Mouse (Mus musculus): ENCODE results near the gene Ppp3ca. TPM values are rescaled to one million over a fixed set of nuclear protein-coding genes. Genes with fewer than 3 reads are reported as not detected.
A peak's percentile ranks its signal among the peaks of the same experiment; 100 is the strongest.

The Ppp3ca gene
- polyA plus RNA-seq (2014; fragmentation: Nextera tagmentation; extraction: Ambion mirVana) = 70.9 and 71.9 TPM in 2 replicates

- no peak; the same call in 1 of the 2 replicates for ATAC-seq (ENCODE audit: low FRiP score)
- Histone ChIP-seq H3K27ac (ENCODE audit: low read depth, low read length) (peak within 1 kb of the TSS; percentile 90), H3K4me3 (ENCODE audit: low read depth, low read length) (peak within 1 kb of the TSS; percentile 89), H3K36me3 (ENCODE audit: control insufficient read depth, insufficient read depth, low read length) (no peaks in the 10 kb centered on the region), H3K27me3 (ENCODE audit: control insufficient read depth, insufficient read depth, low read length) (no peaks in the 10 kb centered on the region), H3K9ac (ENCODE audit: low read depth, low read length) (peak within 1 kb of the TSS; percentile 88), H3K4me1 (replicated peaks; ENCODE audit: control insufficient read depth, insufficient read depth, low read length) (no peaks in the 10 kb centered on the region), H3K4me2 (replicated peaks; ENCODE audit: low read depth, low read length) (peak within 1 kb of the TSS; percentile 84), H3K9me3 (ENCODE audit: control insufficient read depth, low read length) (no peaks in the 10 kb centered on the region)
- no peak for DNase-seq (ENCODE audit: low spot score)
- WGBS = 1% methylated on average over 12 of the region's 43 CpGs
These were observed at the start of gene Ppp3ca for GRCm38 (mm10) chr3:136670110-136670359. TSS of gene Ppp3ca (plus strand) at chr3:136670124.

GRCm38 (mm10) chr3:136640544-136641230 is 29.2 kb upstream of the Ppp3ca start:
- DNase-seq (ENCODE audit: low spot score) = no peak
- H3K27me3 ChIP-seq (ENCODE audit: control insufficient read depth, insufficient read depth, low read length) = no peaks in the 10 kb centered on the region

GRCm38 (mm10) chr3:136650966-136651365 is 19.0 kb upstream of the Ppp3ca start:
- WGBS = 66% methylated on average over 4 of the region's 4 CpGs
- Histone ChIP-seq H3K27ac (ENCODE audit: low read depth, low read length) (no peak overlapping the region), H3K9me3 (ENCODE audit: control insufficient read depth, low read length) (no peaks in the 10 kb centered on the region), H3K4me1 (replicated peaks; ENCODE audit: control insufficient read depth, insufficient read depth, low read length) (no peaks in the 10 kb centered on the region), H3K4me2 (replicated peaks; ENCODE audit: low read depth, low read length) (no peak overlapping the region), H3K4me3 (ENCODE audit: low read depth, low read length) (no peak overlapping the region), H3K36me3 (ENCODE audit: control insufficient read depth, insufficient read depth, low read length) (no peaks in the 10 kb centered on the region), H3K9ac (ENCODE audit: low read depth, low read length) (no peak overlapping the region), H3K27me3 (ENCODE audit: control insufficient read depth, insufficient read depth, low read length) (no peaks in the 10 kb centered on the region)
- ATAC-seq (ENCODE audit: low FRiP score) (no peak), DNase-seq (ENCODE audit: low spot score) (no peak)

More at GRCm38 (mm10) chr3:136640544-136641230, 29.2 kb upstream of the Ppp3ca start:
- Histone ChIP-seq H3K36me3 (ENCODE audit: control insufficient read depth, insufficient read depth, low read length) (no peaks in the 10 kb centered on the region), H3K27ac (ENCODE audit: low read depth, low read length) (no peak overlapping the region), H3K4me1 (replicated peaks; ENCODE audit: control insufficient read depth, insufficient read depth, low read length) (no peaks in the 10 kb centered on the region), H3K4me3 (ENCODE audit: low read depth, low read length) (no peak overlapping the region), H3K9ac (ENCODE audit: low read depth, low read length) (no peak overlapping the region), H3K4me2 (replicated peaks; ENCODE audit: low read depth, low read length) (no peak overlapping the region), H3K9me3 (ENCODE audit: control insufficient read depth, low read length) (no peaks in the 10 kb centered on the region)
- ATAC-seq (ENCODE audit: low FRiP score) = no peak
- WGBS = 80% methylated on average over 5 of the region's 5 CpGs

GRCm38 (mm10) chr3:136651496-136651895 is 18.4 kb upstream of the Ppp3ca start:
- Histone ChIP-seq H3K4me2 (replicated peaks; ENCODE audit: low read depth, low read length) (no peak overlapping the region), H3K4me3 (ENCODE audit: low read depth, low read length) (no peak overlapping the region), H3K9me3 (ENCODE audit: control insufficient read depth, low read length) (no peaks in the 10 kb centered on the region), H3K9ac (ENCODE audit: low read depth, low read length) (no peak overlapping the region), H3K27ac (ENCODE audit: low read depth, low read length) (no peak overlapping the region), H3K4me1 (replicated peaks; ENCODE audit: control insufficient read depth, insufficient read depth, low read length) (no peaks in the 10 kb centered on the region), H3K36me3 (ENCODE audit: control insufficient read depth, insufficient read depth, low read length) (no peaks in the 10 kb centered on the region), H3K27me3 (ENCODE audit: control insufficient read depth, insufficient read depth, low read length) (no peaks in the 10 kb centered on the region)
- DNase-seq (ENCODE audit: low spot score) (no peak), ATAC-seq (ENCODE audit: low FRiP score) (no peak; the same call in 1 of the 2 replicates)
- 20% methylated on average over 6 of the region's 6 CpGs for WGBS

- Histone ChIP-seq H3K9ac (ENCODE audit: low read depth, low read length) (no peak overlapping the region), H3K36me3 (ENCODE audit: control insufficient read depth, insufficient read depth, low read length) (no peaks in the 10 kb centered on the region), H3K27me3 (ENCODE audit: control insufficient read depth, insufficient read depth, low read length) (no peaks in the 10 kb centered on the region), H3K4me1 (replicated peaks; ENCODE audit: control insufficient read depth, insufficient read depth, low read length) (no peaks in the 10 kb centered on the region), H3K4me3 (ENCODE audit: low read depth, low read length) (no peak overlapping the region), H3K27ac (ENCODE audit: low read depth, low read length) (no peak overlapping the region), H3K4me2 (replicated peaks; ENCODE audit: low read depth, low read length) (no peak overlapping the region), H3K9me3 (ENCODE audit: control insufficient read depth, low read length) (no peaks in the 10 kb centered on the region)
- WGBS = 90% methylated on average over 3 of the region's 3 CpGs
- DNase-seq (ENCODE audit: low spot score) = no peak
- ATAC-seq (ENCODE audit: low FRiP score) = no peak
These were observed 13.4 kb upstream of the Ppp3ca start for GRCm38 (mm10) chr3:136656460-136657035.

- ATAC-seq (ENCODE audit: low FRiP score) (no peak), DNase-seq (ENCODE audit: low spot score) (no peak)
- no peaks in the 10 kb centered on the region for H3K9me3 ChIP-seq (ENCODE audit: control insufficient read depth, low read length)
- no peak overlapping the region for H3K4me3 ChIP-seq (ENCODE audit: low read depth, low read length)
- H3K4me2 ChIP-seq (replicated peaks; ENCODE audit: low read depth, low read length) = no peak overlapping the region
- no peak overlapping the region for H3K27ac ChIP-seq (ENCODE audit: low read depth, low read length)
- 90% methylated on average over 2 of the region's 2 CpGs for WGBS
- H3K36me3 ChIP-seq (ENCODE audit: control insufficient read depth, insufficient read depth, low read length) = no peaks in the 10 kb centered on the region
- H3K27me3 ChIP-seq (ENCODE audit: control insufficient read depth, insufficient read depth, low read length) = no peaks in the 10 kb centered on the region
- no peaks in the 10 kb centered on the region for H3K4me1 ChIP-seq (replicated peaks; ENCODE audit: control insufficient read depth, insufficient read depth, low read length)
- H3K9ac ChIP-seq (ENCODE audit: low read depth, low read length) = no peak overlapping the region
These were observed 11.2 kb upstream of the Ppp3ca start for GRCm38 (mm10) chr3:136658681-136659080.

- no peak overlapping the region for H3K4me2 ChIP-seq (replicated peaks; ENCODE audit: low read depth, low read length)
- no peaks in the 10 kb centered on the region for H3K36me3 ChIP-seq (ENCODE audit: control insufficient read depth, insufficient read depth, low read length)
- no peak overlapping the region for H3K4me3 ChIP-seq (ENCODE audit: low read depth, low read length)
- H3K9me3 ChIP-seq (ENCODE audit: control insufficient read depth, low read length) = no peaks in the 10 kb centered on the region
- H3K4me1 ChIP-seq (replicated peaks; ENCODE audit: control insufficient read depth, insufficient read depth, low read length) = no peaks in the 10 kb centered on the region
- H3K27ac ChIP-seq (ENCODE audit: low read depth, low read length) = no peak overlapping the region
- H3K27me3 ChIP-seq (ENCODE audit: control insufficient read depth, insufficient read depth, low read length) = no peaks in the 10 kb centered on the region
- 73% methylated on average over 1 of the region's 1 CpGs for WGBS
- no peak overlapping the region for H3K9ac ChIP-seq (ENCODE audit: low read depth, low read length)
- ATAC-seq (ENCODE audit: low FRiP score) (no peak), DNase-seq (ENCODE audit: low spot score) (no peak)
These were observed 4.8 kb upstream of the Ppp3ca start for GRCm38 (mm10) chr3:136665119-136665518.

GRCm38 (mm10) chr3:136668072-136668471 is 1.9 kb upstream of the Ppp3ca start:
- WGBS = 75% methylated on average over 2 of the region's 2 CpGs
- no peak overlapping the region for H3K4me3 ChIP-seq (ENCODE audit: low read depth, low read length)
- no peaks in the 10 kb centered on the region for H3K27me3 ChIP-seq (ENCODE audit: control insufficient read depth, insufficient read depth, low read length)
- no peak overlapping the region for H3K9ac ChIP-seq (ENCODE audit: low read depth, low read length)
- H3K9me3 ChIP-seq (ENCODE audit: control insufficient read depth, low read length) = no peaks in the 10 kb centered on the region
- H3K4me2 ChIP-seq (replicated peaks; ENCODE audit: low read depth, low read length) = no peak overlapping the region
- no peaks in the 10 kb centered on the region for H3K36me3 ChIP-seq (ENCODE audit: control insufficient read depth, insufficient read depth, low read length)
- H3K27ac ChIP-seq (ENCODE audit: low read depth, low read length) = no peak overlapping the region
- no peak for DNase-seq (ENCODE audit: low spot score)
- no peak for ATAC-seq (ENCODE audit: low FRiP score)
- H3K4me1 ChIP-seq (replicated peaks; ENCODE audit: control insufficient read depth, insufficient read depth, low read length) = no peaks in the 10 kb centered on the region
